Mouse (Mus musculus) B cell, adult 2 months (primary cell): Measurements from ENCODE around the gene Ksr1.
A peak's percentile ranks its signal among the peaks of the same experiment; 100 is the strongest.

Experiments
- DNase-seq, 2 experiments: peaks; one replicate each; pipeline ENCODE4 v3.0.0; 2022

The Ksr1 gene

DNA sequence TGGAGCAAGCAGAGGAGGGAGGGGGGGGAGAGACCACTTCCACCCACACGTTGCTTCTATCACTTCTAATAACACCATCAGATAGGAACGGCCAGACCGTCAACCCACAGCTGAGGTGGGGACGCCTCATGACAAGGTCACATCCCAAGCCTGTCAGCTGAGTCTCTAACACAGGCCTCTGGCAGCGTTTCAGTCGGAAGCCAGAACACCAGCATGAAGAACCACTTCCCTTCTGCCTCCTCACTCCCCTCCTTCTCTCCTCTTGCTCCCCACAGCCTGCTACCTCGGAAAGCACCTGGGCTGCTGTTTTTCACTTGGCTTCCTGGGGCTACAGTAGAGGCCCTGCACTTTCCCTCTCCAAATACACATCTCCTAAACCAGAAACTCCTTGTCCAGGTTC is 53.4 kb downstream of the Ksr1 start:
- peak; percentile 25 to 33 for DNase-seq

DNA sequence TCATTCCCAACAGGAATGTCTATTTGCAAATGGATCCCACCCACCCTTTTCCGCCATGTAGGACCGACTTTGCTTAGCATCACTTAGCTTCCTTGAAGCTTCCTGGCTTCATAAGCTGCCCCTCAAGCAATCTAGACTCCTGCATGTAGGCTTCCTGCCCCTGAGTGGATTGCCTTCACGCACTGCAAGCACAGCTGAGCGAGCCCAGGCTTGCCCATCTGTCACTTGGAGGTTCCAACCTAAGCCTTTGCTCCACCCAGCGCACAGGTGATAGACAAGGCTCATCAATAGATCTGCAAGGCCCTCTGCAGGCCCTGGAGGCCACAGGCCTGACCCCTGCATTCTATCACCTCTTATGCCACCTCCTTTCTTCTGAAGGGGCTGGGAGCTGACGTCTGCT is 54.0 kb downstream of the Ksr1 start:
- no peak for DNase-seq

DNA sequence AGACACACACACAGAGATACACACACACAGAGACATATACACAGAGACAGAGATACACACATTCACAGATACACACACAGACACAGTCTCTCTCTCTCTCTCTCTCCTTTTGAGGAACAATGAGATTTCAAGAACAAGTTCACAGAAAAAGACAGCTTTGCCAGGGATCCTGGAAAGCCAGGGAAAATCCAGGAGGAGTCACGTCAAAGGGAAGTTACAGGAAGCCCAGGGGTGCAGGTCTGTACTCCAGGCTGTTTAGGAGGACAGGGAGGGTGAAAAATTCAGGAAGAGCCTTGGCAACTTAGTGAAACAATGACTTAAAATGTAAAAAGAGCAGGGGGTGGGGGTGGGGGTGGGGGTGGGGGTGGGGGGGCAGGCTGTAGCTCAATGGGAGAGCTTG is 56.5 kb downstream of the Ksr1 start:
- no peak for DNase-seq

DNA sequence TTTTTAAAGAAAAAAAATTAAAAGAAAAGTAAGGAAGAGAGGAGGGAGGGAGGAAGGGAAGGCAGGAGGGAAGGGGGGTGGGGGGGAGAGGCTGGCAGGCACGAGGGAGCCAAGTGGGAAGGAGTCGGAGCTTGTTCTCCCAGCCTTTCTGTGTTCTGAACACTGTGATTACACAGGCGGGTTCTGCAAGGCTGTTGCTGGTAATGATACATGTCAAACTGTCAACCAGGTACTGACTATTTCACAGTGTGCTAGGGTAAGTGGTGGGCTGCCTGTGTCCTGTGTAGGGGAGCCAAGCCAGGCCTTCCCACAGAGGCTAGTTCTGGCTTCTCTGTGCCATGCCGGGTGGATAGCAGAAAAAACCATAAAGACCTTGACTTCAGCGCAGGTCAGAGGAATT is 57.2 kb downstream of the Ksr1 start:
- DNase-seq: no peak

DNA sequence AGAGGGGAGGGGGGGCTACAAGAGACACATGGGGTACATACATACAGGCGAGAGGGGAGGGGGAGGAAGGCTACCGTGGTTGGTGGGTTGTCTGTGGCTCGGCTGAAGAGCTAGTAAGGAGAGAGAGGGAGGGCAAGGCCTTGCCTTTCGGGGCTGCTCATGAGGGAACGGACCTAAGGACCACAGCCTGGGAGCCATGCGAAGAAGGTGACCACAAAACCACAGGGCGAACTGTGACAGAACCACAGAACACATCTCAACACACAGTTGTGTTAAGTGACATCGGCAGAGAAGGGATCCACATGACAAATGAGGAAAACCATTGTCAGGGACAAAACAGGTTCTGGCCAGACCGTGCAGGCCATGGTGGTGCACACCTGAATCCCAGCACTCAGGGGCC is 57.9 kb downstream of the Ksr1 start:
- DNase-seq: no peak

DNA sequence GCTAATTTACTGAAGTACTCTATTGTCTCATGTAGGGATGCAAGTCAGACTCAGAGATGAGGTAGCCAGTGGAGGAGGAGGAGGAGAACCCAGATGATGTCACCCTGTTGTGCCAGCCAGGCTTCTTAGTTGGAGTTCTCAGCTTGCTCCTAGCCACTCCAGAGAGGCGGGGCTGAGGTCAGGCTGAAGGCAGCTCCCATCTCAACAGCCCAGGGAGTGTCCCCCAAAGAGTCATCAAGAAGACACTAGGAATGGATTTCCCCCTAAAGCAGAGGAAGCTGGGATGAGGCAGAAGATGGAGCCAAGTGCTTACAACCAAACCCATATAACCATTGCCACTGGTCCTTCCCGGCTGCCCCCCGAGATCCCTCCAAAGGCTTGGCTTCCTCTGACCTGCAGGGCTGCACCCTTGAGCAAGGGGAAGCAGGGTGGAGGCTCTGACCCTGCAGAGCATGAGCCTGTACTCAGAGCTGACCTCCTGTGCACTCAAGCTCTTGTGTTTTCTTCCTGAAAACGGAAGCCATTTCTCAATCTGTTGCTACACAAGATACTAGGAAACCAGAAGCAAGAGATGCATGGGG is 58.4 kb downstream of the Ksr1 start:
- no peak for DNase-seq

DNA sequence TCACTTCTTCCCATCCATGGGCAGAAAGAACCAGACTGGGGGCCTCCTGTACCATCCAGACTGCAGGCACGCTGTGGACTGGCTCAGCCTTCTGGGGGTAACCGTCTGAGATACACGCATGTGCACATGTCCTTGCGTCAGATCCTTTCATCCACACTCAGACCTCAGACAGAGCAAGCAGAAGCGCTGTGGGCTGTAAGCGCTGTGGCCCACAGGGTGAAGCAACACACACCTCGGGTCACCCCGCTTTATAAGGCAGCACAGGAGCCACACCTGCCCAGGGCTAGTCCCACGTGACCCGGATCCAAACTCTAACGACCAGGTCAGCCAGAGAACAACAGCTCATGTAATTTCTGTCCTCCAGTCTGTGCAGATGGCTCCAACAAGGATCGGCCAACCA is 59.4 kb downstream of the Ksr1 start:
- no peak for DNase-seq

DNA sequence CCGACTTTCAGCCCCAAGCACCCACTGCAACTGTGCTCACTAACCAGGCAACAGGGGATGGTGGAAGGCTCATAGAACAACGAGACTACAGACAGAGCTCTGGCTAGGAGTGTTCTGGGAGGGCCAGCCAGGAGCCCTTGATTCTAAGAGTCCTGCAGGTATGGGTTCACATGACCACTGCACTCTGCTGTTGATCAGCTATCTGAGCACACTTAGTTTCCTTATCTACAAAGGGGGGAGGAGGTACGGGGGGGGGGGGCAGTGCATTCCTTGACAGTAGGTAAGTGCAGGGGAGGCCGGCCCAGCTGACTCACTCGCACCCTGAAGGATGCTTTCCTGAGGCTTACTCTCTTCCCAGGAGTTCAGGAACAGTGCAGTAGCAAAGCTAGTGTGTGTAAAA is 61.1 kb downstream of the Ksr1 start:
- no peak for DNase-seq

DNA sequence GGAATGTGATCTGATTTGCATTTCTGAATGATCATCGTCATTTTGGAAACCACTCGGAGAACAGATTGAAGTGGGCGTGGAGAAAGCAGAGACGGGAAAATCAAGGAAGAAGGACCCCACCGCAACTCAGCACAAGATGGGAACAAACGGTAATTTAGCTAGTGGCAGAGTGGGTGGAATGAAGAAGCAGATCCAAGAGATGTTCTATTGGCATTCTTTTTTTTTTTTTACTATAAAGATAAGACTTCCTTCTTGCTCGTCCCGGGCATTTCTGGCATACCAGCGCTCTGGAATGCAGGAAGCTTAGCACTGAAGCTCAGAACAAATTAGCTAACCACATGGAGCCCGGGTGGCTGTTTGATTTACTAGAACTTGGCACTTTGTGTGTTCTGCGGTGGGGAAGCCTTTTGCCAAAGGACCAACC is 63.2 kb downstream of the Ksr1 start:
- no peak for DNase-seq

DNA sequence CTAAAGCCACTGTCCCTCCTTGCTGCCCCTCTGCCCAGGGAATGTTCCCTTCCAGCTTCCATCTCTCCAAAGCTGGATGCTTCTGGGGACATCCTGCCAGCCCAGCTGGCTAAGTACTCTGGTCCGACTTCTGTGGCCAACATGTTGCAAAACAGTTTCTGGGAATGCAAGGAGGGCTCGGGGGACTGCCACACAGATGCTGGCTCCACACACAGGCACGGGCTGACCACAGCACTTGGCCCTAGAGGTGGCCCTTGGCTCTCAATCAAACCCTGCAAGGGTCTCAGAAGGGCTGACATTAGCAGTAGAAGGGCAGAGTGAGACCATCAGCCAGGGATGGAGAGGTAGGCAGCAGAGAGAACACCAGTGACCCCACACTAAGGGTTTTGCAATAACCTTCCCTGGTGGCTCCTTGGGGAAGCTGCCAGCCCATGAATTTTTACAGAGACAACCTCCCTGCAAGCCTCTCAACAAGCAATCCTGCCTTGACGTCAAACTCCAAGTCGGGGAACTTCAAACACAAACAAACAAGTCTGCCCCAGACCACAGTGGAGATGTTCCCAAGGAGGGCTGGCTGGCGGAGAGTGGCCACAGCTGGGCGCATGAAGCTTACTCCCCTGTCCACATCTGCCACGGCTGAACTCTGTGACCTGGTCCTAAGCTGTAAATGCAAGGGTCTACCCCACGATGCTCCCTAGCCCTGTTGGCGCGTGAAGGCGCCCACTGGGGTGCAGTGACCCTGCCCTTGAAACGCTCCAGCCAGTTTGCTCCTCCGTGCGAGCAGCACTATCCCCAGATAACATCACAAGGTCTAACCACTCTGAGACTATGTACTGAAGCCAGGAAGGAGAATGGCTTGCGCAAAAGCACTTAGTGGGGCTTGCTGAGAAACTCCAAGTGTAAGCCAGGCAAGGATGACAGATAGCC is 65.0 kb downstream of the Ksr1 start:
- no peak for DNase-seq

DNA sequence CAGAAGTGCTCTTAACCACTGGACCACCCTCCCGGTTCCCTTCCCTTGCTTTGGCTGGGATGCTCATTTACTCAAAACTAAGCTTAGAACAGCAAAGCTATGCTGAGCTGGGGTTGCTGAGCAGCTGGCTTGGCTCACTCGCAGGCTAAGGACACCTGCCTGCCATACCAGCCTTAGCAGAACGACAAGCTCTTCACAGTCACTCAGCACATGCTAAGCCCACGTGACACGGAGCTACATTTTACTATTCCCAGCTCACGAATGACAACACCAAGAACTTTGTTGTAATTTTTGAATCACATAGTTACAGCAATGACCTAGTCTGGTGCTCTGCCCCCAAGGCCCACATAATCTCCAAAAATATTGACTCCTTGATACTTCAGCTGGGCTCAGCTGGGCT is 66.1 kb downstream of the Ksr1 start:
- DNase-seq: no peak

DNA sequence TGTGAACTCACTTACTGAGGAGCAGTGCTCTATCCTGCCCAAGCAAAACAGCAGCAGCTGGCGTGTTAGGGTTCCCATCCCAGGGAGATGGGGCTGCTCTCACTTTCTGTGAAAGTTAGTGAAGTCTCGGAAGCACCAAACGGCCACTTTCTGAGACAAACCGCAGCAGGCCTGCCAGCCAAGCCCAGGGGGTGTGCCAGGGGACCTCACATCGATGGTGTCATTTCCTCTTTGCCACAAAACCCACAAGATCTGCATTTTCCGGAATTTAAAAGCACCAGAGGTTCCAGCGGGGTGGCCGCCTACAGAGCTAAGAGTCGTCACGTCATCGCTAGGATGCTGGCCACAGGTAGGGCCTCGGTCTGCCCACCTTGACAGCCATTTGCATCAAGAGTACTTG is 69.7 kb downstream of the Ksr1 start:
- peak; percentile 80 to 82 for DNase-seq

DNA sequence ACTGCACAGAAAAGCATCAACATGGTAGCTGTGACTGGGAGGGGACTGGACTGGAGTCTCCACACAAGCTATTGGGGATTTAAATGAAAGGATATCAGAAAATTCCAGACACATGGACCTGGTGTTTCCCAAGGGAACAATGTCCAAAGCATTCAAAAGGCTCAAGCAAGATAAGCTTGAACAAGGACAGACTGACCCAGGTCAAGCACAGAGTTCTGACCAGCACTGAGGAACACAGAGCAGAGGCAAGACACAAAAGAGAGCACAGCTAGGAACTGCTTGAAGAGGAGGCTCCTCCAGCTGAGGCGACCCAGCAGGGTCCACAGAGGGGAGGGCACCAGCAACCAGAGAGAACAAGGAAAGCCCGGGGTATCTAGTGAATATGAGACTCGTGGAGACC is 71.2 kb downstream of the Ksr1 start:
- DNase-seq: no peak

DNA sequence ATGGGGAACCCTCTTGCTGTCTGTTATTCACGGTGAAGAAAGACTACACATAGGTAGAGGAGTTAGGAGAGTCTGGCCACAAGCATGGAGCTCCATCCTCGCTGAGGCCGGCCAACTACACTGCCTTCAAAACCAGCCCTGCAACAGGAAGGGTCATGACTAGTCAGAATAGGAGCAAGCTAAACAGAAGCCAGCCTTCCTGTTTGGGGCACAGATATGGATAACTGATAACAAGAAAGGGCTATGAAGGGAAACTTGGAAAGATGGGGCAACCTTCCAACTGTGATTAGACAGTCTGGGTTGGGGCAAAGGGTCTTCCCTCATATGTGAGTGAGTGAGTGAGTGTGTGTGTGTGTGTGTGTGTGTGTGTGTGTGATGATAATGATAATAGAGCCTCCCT is 71.6 kb downstream of the Ksr1 start:
- no peak for DNase-seq

DNA sequence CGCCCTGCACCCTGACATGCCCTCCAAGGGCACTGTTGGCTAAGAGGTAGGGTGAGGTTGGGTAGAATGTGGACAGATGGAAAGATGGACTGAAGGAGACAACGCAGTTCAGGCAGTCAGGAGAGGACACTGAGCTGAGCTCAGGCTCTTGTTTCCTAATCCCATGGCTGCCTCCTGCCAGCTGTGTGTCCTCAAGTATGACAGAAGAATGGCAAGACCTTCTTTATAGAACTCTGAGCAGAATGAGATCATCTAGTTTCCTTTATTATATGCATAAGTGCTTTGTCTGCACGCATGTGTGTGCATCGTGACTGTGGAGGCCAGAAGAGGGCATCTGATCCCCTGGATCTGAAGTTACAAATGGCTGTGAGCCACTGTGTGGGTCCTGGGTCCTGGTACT is 72.6 kb downstream of the Ksr1 start:
- no peak for DNase-seq

DNA sequence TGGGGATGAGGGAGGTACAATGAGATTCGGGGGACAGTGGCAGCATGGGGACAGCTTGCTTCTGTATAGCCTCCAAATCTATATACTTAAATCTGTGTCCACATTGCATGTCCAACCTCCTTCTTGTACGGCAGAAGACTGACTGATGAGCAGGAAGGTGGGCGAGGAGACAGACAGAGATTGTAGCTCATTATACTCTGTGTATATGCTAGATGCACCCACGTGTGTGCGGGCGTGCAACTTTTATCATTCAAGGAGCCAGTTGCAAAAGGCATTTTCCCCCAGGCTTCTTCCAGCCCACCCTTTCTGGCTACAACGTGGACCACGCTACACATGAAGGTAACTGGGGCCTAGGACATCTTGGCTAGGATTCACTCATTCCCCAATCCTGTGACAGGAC is 74.1 kb downstream of the Ksr1 start:
- DNase-seq: no peak

DNA sequence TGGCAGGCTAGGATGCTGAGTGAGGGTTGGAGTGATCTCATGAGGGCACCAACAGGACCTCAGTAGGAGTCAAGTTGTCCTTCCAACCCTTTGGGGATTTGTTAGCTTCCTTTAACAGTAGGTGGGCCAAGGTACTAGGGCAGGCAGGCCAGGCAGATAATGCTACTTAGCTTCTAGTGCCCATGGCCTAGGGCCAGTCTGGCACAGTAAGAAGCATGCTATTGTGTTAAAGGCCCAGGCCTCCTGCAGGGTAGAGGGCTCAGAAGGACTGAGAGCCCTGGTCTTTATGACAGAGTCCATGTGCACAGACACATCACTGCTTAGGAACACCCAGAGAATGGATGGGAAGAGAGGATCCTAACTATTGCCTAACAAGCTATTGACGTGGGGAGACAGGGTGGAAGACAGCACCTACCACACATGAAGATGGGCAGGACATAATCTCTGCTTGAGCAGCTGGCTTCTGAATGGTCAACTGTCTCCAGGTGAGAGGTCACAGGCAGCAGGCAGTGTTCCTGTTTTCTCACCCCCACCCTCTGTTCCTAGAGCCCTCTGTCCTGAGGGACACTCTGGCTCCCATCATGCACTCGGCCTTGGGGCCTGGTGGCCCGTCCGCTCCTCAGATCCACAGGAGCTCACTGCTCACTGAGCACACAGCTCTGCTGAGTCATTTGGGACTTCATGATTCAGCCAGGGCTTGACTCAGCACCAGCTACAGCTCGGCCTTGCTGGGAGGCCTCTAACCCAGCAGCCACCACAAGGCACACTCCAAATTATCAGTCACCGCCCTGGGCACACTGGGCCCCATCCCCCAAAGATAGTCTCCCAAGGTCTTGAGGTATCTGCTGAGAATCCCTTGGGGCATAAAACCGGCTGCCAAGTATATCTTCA is 74.9 kb downstream of the Ksr1 start:
- no peak for DNase-seq

DNA sequence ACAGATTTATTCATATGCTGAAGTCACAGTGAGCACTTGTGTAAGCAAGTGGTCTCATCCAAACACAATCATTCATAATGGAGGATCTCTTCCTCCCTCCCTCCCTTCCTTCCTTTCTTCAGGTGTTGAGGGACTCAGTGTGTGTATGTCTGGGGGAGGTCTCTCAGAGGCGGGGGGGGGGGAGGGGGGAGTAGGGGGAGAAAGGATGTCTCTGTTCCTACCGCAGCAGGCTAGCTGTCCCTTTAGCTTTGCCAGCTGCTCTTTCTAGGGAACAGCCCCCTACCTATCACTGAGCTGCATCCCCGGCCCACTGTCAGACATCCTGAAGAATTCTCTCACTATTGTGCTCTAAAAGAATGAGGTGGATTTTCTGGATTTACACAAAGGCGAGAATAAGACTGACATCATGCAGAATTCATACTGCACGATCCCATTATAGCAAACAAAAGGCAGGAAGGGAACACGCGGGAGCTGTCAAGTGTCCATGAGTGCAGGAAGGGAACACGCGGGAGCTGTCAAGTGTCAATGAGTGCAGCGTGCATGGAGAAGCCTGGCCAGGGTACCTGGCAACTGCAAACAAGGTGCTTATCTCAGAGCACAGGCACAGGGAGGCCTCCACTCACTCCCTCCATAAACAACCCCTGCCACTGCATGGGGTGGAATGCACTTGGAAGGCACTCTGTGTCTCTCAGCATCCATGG is 76.6 kb downstream of the Ksr1 start:
- no peak for DNase-seq

DNA sequence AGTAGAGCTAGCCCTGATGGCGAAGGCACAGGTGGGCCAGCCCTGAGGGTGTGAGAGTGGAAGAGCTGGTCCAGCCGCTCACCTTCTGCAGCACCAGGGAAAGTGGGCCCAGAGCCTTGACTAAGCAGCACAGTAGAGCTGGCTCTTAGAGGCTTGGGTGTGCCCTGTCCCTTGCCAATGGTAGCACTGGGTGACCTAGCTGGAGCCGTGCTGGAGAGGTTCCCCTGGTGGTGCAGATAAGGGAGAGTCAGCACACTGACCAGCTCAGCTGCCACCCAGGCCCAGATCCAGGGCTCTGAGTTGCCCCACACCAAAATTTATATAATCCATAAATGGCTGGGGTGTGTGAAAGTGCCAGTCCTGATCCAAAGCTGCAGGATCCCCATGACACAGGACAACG is 79.0 kb downstream of the Ksr1 start:
- DNase-seq: no peak

DNA sequence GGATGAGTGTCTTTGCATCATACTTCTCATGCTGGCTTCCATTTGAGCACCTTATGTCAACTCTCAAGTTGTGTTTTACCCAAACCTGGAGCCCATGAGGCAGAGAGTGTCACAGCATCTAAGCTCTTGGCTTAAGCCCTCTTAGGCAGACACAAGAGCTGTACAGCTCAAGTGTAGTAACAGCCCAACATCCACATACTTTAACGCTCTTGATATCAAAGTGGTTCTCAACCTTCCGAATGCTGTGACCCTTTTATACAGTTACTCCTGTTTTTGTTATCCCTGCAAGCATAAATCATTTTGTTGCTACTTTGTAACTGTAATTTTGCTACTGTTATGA is 80.0 kb downstream of the Ksr1 start:
- DNase-seq: no peak

DNA sequence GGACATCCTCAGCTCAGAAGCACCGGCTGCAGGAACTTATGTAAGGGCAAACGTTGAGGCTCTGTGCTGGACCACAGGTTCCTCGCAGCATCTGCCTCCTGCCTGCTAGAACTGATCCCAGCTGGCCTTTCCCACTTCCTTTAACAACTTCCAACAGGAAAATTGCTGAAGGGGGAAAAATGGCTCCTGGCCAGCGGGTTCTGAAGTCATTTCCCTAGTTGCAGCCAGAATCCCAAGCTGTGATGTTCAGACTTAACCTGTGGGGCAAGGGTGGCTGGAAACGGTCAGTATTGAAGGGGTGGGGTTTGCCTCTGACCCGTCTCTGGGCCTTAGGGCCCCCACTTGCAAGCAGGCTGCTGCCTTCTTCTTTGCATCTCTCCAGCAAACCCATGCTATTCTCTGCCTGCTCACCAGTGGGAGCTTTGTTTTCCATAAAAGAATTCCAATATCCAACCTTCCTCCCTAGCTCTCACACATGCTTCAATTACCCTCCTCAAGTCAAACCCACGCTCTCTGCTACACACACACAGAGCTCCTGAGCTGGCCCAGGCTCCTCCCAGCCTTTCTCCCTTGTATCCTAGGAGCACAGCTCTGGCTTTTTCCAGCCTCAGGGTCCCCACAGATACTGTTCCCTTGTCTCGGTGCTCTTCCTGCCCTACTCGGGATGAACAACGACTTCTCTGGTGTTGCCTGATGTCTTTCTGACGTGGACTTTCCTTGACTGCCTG is 80.6 kb downstream of the Ksr1 start:
- no peak for DNase-seq

DNA sequence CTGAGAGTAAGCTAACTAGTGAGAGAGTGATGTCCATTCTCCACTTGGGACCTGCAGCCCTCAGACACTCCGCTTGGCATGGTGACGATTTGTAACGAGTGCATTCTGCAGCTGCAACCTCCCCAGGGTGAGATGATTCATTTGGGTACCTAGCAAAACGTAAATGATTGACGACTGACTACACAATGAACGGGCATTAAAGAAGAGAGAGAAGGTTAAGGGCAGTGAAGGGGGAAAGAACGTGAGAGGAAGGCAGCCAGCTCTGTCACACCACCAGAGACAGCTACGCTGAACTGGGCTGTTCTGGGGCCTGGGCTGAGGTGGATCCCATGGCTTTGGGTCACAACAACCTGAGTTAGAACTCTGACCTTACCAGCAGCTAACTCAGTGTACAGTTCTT is 81.9 kb downstream of the Ksr1 start:
- DNase-seq: no peak

DNA sequence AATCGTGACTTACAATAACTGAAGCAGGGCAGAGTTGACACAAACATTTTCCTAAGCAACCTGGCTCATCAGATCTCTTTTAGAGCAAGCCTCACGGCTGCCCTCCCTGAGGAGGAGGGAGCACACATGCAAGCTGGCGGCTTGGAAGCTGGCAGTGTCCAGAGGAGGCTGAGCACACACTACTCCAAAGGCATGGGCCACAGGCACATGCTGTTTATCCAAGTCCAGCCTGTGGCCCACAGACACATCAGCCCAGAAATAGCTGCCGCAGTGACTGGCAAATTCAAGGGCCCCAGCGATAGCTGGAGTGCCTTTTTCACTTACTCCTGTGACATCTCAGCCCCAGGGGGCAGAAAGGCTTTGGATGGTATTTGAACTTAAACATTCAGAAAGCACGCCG is 82.6 kb downstream of the Ksr1 start:
- DNase-seq: no peak
